Mouse (Mus musculus): ENCODE results near the gene Pex6.

Pex6 gene

GRCm38 (mm10) chr17:46701489-46701888 is 9.8 kb upstream of the Pex6 start:
- DNase-seq (ENCODE audit: low read depth): no peak

- DNase-seq (ENCODE audit: low read depth): no peak
Measured at GRCm38 (mm10) chr17:46702100-46702499, 9.2 kb upstream of the Pex6 start.

- no peak for DNase-seq (ENCODE audit: low read depth)
Measured at GRCm38 (mm10) chr17:46702506-46702905, 8.8 kb upstream of the Pex6 start.

GRCm38 (mm10) chr17:46703971-46704886 is 7.0 kb upstream of the Pex6 start:
- DNase-seq (ENCODE audit: low read depth): no peak

GRCm38 (mm10) chr17:46704887-46705835 is 6.1 kb upstream of the Pex6 start, which contains the start of gene Ppp2r5d:
TSS of gene Ppp2r5d (minus strand) at chr17:46705111.
- DNase-seq (ENCODE audit: low read depth): peak; percentile 98

- no peak for DNase-seq (ENCODE audit: low read depth)
Measured at GRCm38 (mm10) chr17:46706375-46707089, 4.7 kb upstream of the Pex6 start.

GRCm38 (mm10) chr17:46711612-46712271 is 479 bp downstream of the Pex6 start:
- no peak for DNase-seq (ENCODE audit: low read depth)

GRCm38 (mm10) chr17:46712442-46712841 is 1.2 kb downstream of the Pex6 start:
- DNase-seq (ENCODE audit: low read depth): no peak

GRCm38 (mm10) chr17:46713849-46714248 is 2.6 kb downstream of the Pex6 start:
- no peak for DNase-seq (ENCODE audit: low read depth)

- no peak for DNase-seq (ENCODE audit: low read depth)
Measured at GRCm38 (mm10) chr17:46714756-46715481, 3.7 kb downstream of the Pex6 start.

- no peak for DNase-seq (ENCODE audit: low read depth)
Measured at GRCm38 (mm10) chr17:46721077-46721476, 9.8 kb downstream of the Pex6 start.

GRCm38 (mm10) chr17:46724477-46725084 is 13.3 kb downstream of the Pex6 start:
- no peak for DNase-seq (ENCODE audit: low read depth)

GRCm38 (mm10) chr17:46725273-46725672 is 14.0 kb downstream of the Pex6 start:
- DNase-seq (ENCODE audit: low read depth): no peak

GRCm38 (mm10) chr17:46725731-46726645 is 14.7 kb downstream of the Pex6 start:
- DNase-seq (ENCODE audit: low read depth): no peak

- no peak for DNase-seq (ENCODE audit: low read depth)
Measured at GRCm38 (mm10) chr17:46727271-46727670, 16.0 kb downstream of the Pex6 start.

GRCm38 (mm10) chr17:46728021-46728420 is 16.8 kb downstream of the Pex6 start:
- no peak for DNase-seq (ENCODE audit: low read depth)

- no peak for DNase-seq (ENCODE audit: low read depth)
Measured at GRCm38 (mm10) chr17:46728496-46728895, 17.2 kb downstream of the Pex6 start.

- DNase-seq (ENCODE audit: low read depth): no peak
Measured at GRCm38 (mm10) chr17:46728904-46729318, 17.6 kb downstream of the Pex6 start, which contains the start of gene Gnmt. TSS of gene Gnmt (minus strand) at chr17:46729168.

- DNase-seq (ENCODE audit: low read depth): no peak
Measured at GRCm38 (mm10) chr17:46734055-46734454, 22.8 kb downstream of the Pex6 start.

All from c-Kit-positive CD71-negative TER-119-negative erythroid progenitor cells, embryonic 14.5 days (primary cell).